Mouse (Mus musculus) lung, adult 2 months (tissue): ENCODE results near the gene Vps18.

ENCODE experiments used
- CTCF ChIP-seq: fragments of 200-500 bp; IDR thresholded peaks from 2 replicates; pipeline ENCODE4 v1.5.1; 2011; ENCODE audit warnings: mild to moderate bottlenecking, low read length, control low read depth; ENCODE audit not compliant: insufficient read depth
- POLR2A ChIP-seq: fragments of 200-500 bp; IDR thresholded peaks from 2 replicates; pipeline ENCODE4 v1.6.1; 2011; ENCODE audit warnings: low read depth, mild to moderate bottlenecking, control low read depth, low read length, borderline replicate concordance; ENCODE audit errors: extremely low read depth

DNA sequence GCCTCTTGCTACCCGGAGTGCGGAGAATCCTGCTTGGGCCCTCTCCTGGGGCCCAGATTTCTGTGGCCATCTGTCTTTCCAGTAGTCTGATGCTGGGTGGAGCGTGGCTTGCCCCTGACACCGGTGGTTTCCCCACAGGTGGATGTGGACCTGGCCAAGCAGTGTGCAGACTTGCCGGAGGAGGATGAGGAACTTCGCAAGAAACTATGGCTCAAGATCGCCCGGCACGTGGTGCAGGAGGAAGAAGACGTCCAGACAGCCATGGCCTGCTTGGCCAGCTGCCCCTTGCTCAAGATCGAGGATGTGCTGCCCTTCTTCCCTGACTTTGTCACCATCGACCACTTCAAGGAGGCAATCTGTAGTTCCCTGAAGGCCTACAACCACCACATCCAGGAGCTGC lies 8.2 kb downstream of the Vps18 start:
- no peak for TF ChIP-seq CTCF
- TF ChIP-seq POLR2A, result no peak
